Mouse (Mus musculus) frontal cortex, postnatal 36 days (tissue): ENCODE results near the gene Lsm12.

Experiments
- DNase-seq, 2 experiments: peaks; one replicate each; pipeline ENCODE4 v3.0.0; 2022; ENCODE audit warnings: low spot score in 2 of 2

The Lsm12 gene

DNA sequence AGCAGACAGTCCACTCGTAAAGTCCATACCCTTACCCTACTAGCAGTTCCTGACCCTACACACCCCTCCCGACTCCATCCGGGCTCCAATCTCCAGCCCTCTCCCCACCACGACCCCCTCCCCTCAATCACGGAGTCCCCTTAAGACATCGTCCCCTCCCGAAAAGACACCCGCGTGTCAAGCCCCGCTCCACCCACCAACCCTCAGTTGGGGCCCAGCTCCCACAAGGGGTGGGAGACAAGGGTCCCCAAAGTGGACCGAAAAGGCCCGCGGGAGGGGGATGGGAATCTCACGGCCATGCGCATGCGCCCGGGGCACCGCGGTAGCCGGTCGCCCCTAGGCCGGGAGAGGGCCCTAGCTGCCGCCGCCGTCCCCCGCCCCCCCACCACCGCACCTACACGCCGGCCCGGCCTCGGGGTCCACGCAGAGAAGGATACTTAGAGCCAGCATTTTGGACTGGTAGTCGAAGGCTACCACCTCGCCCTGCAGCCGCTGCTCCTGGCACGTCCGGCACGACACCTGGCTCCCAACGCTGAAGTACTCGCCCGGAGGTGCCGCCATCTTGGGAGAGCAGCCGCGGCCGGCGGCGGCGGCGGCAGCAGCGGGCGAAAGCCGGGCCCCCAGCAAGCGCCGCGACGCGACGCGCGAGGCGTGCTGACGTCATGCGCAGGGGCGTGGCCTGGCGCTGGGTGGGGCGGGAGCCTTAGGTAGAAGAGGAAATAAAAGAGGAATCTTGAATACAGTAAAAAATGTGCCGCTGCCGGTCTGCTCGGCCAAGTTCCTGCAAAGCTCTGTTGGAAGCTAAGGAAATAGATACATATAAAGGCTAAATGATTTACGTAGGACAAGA, at the start of gene Lsm12:
Gene Lsm12 (minus strand): TSS at position 651 of the 850 bp plus-strand sequence.
- DNase-seq: peak; percentile 93

DNA sequence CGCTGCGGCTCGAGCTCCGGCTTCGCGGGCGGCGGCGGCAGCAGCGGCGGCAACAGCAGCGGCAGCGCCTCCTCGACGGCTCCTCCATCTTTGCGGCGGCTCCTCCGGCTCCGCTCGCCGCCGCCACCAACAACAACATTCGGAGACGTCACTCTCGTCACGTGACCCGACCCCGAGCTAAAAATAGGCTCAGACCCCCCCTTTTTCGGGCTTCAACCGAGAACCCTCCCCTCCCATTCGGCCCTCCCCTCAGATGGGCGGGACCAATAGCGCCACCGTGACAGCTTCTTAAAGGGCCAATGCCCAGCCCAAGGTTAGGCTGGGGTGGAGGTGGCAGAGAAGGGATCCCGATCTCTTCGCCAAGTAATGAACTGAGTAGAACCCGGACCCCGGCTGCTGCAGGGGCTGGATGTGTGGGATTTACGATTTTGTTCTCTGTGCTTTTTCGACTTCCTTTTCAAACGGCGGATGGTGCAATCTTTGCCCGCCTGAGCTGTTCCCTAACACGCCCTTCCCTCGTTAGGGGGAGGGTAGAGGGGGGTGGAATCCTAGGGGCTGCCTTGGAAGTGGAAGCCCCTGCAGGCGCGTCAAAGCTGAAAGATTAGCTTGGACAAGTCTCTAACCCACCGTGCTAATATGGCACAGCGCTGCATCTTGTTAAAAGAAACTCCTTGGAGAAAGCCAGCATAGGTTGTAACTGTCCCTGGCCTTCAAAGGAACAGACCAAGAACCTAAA, 45.1 kb upstream of the Lsm12 start, which contains the start of gene Hdac5:
Gene Hdac5 (minus strand): TSS at position 161 of the 736 bp plus-strand sequence.
- DNase-seq: peak; percentile 96 to 98

DNA sequence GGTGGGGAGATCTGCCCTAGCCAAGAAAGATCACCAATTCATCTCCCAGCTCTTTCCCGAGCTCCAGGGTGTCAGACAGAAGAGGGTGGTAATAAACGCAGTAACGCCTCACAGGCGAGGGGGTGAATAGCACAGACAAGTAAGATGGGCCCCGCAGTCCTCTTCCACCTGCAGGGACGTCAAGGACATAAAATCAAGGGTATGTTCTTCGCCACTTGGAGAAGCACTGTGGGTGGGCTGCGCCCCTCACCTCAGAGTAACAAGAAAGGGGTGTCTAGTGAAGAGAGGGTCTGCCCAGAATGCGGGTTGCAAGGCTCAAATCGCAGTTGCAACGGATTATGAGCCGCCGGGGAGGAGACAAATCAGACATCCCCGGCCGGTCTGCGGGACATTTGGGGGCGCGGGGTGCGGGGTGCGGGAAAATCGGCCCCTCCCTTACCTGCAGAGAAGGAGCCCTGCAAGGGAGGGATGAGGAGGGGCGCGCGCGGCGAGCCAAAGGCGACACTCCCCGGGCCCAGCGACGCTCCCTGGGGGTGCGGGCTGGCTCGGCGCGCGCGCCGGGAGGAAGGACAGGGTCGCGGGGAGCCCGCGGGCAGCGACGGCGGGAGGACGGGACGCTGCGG, 44.3 kb upstream of the Lsm12 start:
- DNase-seq: no peak

DNA sequence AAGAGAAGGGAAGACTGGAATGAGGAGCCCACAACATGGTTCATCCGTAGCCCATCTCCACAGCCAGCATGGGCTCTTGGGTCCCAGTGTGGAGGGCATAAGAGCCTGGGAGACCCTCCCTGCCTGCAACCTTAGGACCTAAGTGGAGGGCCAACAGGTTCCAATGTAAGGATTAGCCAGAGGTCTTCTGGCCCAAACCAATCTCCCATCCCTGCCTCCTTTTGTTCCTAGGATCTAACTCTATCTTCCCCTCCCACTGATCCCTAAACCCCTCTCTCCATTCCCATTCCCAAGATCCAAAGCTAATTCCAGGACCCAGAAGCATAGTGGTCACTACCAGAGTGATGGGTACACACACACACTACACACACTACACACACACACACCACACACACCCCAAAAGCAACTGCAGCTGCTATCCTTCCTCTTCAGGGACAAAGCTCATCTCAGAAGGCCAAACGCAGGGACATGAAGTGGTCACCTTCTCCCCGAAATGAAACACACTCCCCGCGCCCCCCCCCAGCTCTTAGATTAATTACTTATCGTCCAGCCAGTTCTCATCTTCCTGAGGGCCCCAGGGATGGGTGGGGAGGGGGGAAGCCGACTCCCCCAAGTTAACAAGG, 43.7 kb upstream of the Lsm12 start:
- no peak for DNase-seq

DNA sequence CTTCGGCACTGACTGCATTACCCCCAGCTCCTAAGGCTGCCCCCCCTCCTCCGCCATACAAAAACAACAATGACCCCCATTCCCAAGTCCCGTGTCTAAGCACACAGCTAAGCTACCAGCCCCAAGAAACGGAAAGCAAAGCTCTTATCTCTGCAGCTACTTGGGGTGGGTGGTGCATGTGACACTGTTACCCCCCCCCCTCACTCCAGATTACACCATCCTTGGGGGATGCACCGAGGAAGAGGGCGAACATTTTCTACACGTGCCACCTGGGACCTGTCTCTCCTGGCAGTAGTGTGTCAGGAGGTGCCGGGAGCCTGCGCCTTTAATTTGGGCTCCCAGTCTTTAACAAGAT, 43.1 kb upstream of the Lsm12 start:
- no peak for DNase-seq

DNA sequence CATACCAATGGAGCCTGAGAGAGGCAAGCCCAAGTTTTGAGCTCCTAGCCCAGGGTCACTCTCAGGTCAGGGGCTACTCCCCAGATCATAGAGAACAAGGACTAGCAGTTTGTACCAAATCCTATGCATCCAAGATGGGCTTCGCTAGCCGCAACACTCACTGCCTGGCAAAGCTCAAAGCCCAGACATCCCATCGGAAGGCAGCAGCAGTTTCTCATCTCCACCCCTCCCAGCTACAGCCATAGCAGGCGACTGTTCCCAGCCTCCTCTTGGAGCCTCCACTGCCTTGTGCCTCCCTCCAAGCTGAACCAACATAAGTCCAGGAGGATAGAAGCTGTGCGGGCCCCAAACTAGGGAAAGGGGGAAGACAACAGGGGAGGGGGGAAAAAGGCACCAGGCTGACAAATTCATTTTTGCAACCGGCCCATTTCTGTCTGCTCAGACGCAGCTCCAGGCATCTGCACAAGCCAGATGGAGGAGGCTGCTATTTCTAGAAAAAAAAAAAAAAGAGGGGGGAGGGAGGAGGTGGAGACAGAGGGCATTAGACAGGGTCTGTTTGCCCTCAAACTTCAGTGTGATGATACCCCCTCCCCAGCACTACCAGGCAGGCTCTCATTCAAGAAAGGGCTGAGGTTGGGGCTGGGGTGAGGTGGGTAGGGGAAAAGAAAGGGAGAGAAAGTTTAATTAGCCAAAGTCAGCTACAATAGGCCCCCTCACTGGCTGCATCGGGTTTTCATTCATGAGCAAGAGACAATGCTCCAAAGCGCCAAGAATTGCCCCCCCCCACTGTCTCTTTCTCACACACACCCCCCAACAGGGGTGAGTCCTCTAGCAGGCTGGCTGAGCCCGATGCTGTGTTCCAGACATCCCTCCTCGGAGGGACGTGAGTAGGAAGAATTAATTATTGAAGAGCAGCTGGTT, 42.4 kb upstream of the Lsm12 start:
- no peak for DNase-seq

DNA sequence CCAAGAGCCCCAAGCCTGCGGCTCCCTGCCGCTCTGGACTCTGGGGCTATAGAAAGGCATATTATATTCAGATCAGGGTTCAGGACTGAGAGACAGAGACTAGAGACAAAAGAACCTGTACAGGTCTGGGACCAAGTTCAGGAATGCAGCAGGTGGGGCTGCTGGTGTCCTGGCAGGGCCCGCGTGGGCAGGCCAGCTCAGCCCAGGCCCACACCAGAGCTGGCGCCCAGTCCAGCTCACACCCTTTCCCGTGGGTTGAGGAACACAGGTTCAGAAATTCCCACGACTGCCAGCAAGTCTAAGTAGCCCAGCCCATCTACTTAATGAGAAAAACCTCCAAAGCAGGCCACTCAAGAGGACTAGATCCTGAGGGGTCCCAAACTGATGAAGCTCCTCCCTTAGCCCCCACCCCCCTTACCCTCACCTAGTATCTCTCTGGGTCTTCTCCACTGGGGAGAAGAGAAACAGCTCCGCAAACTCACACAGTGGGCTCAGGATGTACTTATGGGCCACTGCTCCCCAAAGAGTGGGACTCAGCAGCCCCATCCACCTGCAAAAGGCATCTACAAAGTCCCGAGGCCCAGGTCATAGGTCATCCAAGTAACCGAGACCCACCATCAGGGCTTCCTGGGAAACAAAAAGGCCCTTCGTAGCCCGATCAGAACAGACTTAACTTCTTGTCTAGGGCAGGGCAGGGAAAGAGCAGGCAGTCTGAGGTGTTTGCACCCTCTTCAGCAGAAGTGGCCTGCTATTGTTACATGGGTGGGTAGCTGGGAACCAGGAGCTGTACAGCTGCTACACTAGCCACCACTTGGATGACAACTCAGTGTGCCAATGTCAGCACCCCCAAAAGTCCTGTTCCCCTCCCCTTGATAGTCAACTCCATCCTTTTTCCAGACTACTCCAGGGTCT, 41.2 kb upstream of the Lsm12 start:
- no peak for DNase-seq

DNA sequence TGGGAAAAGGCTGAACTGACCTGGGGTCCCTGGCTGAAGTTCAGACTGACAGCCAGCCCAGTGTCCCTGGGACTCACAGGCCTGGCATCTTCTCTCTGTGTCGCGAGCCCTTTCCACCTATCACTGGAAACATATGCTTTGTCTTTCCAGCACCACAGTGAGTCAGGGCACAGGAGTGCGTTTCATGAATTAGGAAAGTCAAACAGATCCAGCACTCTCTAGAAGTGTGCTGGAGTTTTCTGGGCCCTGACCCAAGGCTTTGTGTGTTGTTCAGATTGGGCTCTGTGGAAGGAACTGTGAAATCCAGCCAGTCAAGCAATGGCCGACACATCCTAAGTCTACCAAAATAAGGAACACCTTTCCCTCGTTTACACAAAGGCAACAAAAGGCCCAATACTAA, 40.1 kb upstream of the Lsm12 start:
- DNase-seq: no peak

DNA sequence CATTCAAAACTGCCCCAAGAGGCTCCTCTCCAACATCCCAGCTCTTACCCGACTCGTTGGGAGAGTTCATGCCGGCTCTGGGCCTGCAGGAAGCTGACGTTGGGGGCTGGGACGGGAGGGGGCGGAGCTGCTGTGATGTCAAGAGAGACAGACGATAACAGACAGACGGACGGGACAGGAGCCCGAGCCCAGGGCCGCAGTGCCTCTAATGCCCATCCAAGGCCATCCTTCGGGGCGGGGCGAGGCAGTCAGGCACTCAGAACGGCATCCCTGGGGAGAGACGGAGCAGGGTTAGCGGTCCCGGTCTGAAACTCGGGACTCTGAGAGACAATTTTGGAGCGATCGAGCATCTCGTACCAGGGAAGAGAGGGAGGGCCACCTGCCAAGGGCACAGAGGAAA, 39.6 kb upstream of the Lsm12 start:
- no peak for DNase-seq

DNA sequence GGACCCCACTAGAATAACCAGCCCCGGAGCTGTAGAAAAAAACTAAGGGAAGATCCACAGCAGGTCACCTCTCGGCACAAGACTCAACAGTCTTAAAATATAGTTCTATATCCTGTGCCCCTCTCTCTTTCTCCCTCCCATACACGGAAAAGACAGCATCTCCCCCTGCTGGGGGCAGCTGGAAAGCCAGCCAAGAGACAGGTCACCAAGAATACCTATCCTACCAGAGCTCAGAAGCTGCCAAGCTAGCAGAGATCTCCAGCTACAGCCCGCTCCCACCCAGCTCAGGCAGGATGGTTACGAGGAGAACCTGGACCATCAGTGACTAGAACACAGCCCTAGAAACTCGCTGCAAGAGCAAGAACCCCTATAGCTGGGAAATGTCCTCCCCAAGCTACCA, 38.1 kb upstream of the Lsm12 start:
- DNase-seq: no peak

DNA sequence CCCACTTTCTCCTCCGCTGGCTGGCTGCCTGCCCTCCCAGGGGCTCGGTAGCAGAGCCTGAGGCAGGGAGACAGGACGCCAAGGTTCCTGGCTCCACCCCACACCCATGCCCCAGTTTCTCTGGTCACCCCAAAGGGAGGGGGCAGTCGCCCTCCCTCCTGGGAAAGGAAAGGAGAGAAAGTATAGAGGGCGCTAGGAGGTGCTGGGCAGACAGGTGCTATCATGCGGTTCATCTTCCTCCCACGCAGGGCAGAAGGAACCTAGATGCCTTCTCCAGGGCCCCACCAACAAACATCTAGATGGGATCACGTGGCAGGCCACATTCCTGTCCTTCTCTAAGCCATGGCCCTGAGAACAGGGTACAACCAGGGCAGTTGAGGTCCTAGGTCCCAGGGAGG, 36.9 kb upstream of the Lsm12 start:
- no peak for DNase-seq

DNA sequence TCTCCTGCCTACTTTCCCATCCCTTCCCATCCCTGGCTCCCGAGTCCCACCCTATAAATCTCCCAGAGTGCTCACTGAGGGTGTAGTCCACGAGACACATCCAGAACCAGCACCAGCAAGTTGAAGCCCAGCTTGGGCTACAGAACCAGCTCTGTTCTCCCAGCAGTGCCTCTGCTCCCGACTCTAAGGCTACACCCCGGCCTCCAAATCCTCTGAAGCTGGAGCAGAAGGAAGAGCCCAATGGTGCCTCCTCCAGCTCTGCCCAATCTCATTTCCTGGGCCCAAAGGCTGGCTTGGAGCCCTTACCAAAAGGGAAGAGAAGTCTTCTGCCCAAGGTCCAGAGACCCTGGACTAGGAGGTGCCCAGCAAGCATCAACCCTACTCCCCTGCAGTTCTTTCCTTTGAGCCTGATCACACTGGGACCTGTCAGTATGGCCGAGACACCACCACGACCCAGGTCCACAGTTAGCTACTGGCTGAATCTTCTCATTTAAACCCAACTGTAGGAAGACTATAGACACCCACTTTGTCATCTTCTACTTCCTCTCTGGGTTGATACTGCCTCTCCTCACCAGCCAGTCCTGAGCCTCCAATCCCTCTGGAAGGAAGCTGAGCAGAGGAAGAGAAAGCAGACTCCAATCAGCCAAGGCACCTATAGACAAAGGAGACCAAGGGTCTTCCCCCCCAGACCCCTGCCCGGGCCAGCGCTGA, 36.3 kb upstream of the Lsm12 start:
- no peak for DNase-seq

DNA sequence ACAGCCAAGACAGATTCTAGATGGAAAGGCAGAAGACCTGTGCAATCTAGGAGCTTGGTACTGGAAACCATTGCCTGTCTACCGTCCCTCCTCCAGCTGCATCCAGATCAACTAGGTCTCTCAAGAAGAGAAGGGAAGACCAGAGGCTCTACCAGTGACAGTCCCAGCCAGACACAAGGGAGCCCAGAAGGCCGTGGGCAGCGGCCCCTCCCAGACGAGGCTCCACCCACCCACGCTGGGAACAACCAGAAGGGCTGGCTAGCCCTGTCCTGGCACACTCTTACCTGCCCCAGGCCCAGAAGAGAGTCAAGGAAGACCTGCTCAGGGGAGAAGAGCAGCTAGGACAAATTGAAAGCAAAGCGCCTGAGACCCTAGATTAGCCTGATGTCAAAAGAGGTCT, 35.4 kb upstream of the Lsm12 start:
- DNase-seq: no peak

DNA sequence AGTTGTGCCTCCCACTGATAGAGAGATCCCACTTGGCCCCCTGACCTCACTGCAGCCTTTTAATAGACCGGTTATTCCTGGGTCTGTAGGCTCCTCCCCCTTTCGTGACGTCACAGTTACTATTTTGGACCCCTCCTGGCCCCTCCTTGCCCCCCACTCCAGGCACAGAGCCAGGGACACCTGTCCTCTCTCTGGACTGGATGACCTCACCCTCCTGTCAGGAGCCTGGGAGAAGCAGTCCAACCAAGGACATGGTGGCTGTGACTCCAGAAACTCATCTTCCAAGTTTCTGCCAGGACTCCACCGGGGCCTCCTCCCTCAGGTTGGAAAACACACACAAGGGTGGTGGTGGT, 34.9 kb upstream of the Lsm12 start:
- no peak for DNase-seq

DNA sequence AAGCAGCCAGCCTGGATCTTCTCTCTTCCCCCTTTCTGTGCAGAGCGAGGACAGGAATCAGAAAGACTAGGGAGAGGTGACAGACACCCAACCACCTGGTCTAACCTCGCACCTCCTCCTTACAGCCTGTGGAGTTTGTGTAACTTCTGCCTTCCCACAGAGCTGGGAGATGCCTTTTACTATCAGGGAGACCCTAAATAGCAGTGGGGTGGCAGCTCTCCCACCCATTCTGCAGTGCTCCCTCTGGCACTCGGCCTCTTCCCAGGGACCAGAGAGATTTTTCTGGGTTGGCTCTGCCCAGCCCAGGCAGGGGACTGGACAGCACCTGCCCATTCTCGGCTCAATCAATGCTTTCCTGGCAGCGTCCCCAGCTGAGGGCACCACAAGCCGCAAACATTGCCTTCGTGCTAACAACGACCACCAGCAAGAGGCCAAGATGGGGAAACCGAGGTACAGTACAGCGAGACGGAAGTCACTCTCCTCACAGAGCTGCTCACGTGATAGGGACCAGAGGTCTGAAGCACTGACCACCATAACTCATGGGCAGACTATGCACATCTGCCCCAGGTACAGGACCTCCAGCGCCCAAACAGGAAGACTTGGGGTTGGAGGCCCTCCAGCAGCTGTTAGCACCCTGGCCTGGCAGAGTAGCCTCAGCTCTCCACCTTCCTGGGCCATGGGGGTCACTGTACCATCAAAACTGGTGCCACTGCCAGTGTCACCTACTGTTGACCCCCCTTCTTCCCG, 34.3 kb upstream of the Lsm12 start:
- DNase-seq: peak in 1 of 2 experiments; percentile 79

DNA sequence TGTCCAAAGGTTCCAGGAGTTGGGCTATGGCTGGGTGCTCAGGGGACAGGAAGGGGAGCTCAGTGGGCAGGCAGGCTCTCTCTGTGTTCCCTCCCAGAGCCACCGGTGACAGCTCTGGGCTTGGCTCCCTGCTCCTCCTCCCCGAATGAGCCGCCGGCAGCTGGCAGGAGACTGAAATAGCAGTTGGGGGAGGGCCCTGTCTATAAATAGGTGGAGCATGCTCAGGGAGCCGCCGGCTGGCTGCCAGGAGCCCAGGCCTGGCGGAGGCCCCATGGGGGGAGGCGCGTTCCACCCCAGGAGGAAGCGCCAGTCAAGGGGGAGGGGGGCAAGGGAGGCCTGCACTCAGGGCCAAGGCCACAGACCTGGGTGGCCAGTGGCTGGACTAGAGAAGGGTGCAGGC, 33.7 kb upstream of the Lsm12 start:
- DNase-seq: peak; percentile 96 to 97

DNA sequence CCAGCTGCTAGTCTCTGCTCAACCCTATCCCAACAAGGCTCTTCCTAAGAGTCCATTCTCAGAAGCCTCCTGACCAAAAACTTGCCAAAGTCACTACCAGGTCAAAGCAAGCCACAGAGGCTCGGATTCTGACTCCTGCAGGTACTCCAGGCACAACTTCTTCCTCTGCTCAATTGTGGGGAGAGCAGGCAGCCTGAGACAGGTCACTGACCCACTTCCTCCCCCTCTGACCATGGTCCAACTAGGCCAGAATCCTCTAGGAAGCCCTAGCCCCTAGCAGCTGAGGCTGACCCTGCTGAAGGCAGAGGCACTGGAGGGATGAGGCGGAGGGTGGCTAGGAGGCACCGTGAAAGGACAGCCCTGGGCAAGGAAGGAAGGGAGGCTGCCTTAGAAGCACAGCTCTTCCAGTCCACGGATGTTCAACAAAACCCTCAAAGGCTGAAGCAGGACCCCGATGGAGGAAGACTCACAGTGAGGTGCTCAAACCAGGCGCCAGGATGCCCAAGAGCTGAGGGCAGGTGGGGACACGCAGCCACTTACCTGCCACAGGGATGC, 32.9 kb upstream of the Lsm12 start:
- no peak for DNase-seq

DNA sequence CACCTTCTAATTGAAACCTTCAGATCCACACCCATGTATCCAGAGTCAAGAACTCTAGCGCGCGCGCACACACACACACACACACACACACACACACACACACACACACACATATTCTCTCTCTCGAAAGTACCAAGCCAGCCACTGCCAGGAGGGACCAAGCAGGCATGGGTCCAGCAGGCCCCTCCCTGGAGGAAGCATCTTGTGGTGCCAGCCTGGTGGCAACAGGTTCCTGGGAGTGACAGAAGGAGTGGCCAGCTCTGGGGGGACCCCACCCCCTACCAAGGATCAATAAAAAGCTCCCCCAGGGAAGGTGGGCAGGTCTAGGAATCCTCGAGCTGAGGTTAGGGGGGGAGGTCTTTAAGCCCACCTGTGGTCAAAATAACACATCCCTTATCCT, 32.3 kb upstream of the Lsm12 start:
- DNase-seq: no peak

DNA sequence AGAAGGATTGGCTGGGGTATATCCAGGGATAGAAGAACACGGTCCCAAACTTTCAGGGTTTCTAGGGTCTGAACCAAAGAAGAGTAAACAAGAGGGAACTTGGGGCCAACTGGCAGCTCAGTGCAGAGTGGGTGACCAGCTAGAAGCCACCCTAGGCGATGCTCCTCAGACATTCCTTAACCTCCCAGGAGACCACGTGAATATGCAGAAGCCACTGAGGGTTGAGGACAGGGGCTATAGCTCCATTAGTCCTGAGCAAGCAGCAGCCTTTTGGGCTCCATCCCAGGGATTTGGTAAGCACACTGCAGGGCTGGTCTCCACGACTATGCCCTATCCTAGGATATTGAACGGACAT, 31.8 kb upstream of the Lsm12 start:
- no peak for DNase-seq
